Mouse (Mus musculus): ENCODE measurements around the gene Cpsf2.

DNA sequence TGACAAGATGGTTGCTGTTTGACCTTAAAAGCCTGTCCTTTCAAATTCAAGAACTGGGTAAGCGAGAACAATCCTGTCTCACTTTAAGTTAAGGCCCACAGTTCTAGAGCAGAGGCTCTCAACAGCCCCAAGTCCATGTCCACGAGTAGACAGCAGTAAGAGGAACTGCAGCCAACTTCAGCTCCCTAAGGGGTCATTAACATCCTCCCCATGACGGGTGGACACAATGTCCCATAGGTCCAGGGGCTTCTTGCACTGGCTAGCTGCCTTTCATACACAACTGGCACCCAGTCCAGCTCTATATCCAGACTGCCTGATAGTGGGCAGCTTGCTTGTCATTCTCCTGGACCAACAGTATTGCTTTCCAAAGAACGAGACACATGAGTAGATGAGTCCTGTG is 27.0 kb upstream of the Cpsf2 start:
- no peak for TF ChIP-seq CTCF (IDR thresholded peaks at IDR 0.05)
- no peak for TF ChIP-seq EP300 (IDR thresholded peaks at IDR 0.05; ENCODE audit: insufficient read depth, low read depth, low read length)

All from heart, adult 2 months (tissue).